Mouse (Mus musculus) limb, embryonic 14.5 days (tissue): ENCODE data around the gene Ankrd44. TPM values are rescaled to one million over a fixed set of nuclear protein-coding genes. Genes with fewer than 3 reads are reported as not detected.
A peak's percentile ranks its signal among the peaks of the same experiment; 100 is the strongest.

Source experiments
- ATAC-seq: fragments of 200-750 bp; cut with Nextera tagmentation; 2 replicates; pipeline ENCODE4 v1.8.0; 2017; ENCODE audit warnings: low read depth, moderate number of reproducible peaks, moderate TSS enrichment; ENCODE audit not compliant: low FRiP score
- DNase-seq: peaks from one replicate; pipeline ENCODE4 v3.0.0-alpha.2; 2015; ENCODE audit warnings: low spot score
- H3K27ac ChIP-seq: fragments of 300-500 bp; sonication (generic); replicated peaks from 2 replicates; pipeline ENCODE4 v1.5.1; 2014; ENCODE audit warnings: low read depth, mild to moderate bottlenecking, low read length, moderate library complexity, mixed read lengths
- H3K27me3 ChIP-seq: fragments of 300-500 bp; sonication (generic); 2 replicates; pipeline ENCODE4 v1.6.1; 2014; ENCODE audit warnings: low read length, mixed read lengths; ENCODE audit not compliant: control insufficient read depth, insufficient read depth
- H3K36me3 ChIP-seq: fragments of 300-500 bp; sonication (generic); 2 replicates; pipeline ENCODE4 v1.6.1; 2014; ENCODE audit warnings: mild to moderate bottlenecking, low read length, moderate library complexity, mixed read lengths; ENCODE audit not compliant: control insufficient read depth, insufficient read depth
- H3K4me1 ChIP-seq: fragments of 300-500 bp; sonication (generic); 2 replicates; pipeline ENCODE4 v1.6.1; 2014; ENCODE audit warnings: antibody characterized with exemption, low read length, mixed read lengths; ENCODE audit not compliant: control insufficient read depth, insufficient read depth
- H3K4me2 ChIP-seq: fragments of 300-500 bp; sonication (generic); replicated peaks from 2 replicates; pipeline ENCODE4 v1.6.1; 2014; ENCODE audit warnings: low read depth, mild to moderate bottlenecking, low read length, moderate library complexity; ENCODE audit not compliant: severe bottlenecking
- H3K4me3 ChIP-seq: fragments of 300-500 bp; sonication (generic); replicated peaks from 2 replicates; pipeline ENCODE4 v1.5.1; 2014; ENCODE audit warnings: low read length
- H3K9ac ChIP-seq: fragments of 300-500 bp; sonication (generic); 2 replicates; pipeline ENCODE4 v1.6.1; 2014; ENCODE audit warnings: mild to moderate bottlenecking, low read depth, low read length, moderate library complexity; ENCODE audit not compliant: severe bottlenecking
- H3K9me3 ChIP-seq: fragments of 300-500 bp; sonication (generic); 2 replicates; pipeline ENCODE4 v1.6.1; 2016; ENCODE audit warnings: low read length; ENCODE audit not compliant: control insufficient read depth
- POLR2A ChIP-seq: fragments of 200-500 bp; IDR thresholded peaks from 2 replicates; pipeline ENCODE4 v1.8.0; 2012; ENCODE audit warnings: inconsistent platforms, mild to moderate bottlenecking, moderate library complexity, borderline replicate concordance; ENCODE audit not compliant: insufficient read depth, insufficient read length; ENCODE audit errors: extremely low read depth
- WGBS: fragments of 180-500 bp; shearing (Covaris S2); extraction: QIAGEN DNeasy Blood & Tissue Kit; methylation state at CpG from one replicate; pipeline ENCODE4 v1.1.7; 2014; 5-methylcytosine and 5-hydroxymethylcytosine counted together
- polyA plus RNA-seq, 2 experiments: library from polyadenylated mRNA; depleted of rRNA in 1 of 2; stranded (reverse) in 1 of 2; unstranded in 1 of 2; fragments of >200 nt; fragmentation: Nextera tagmentation in 1 of 2; extraction: Ambion mirVana in 1 of 2; gene quantifications; 2 replicates each; pipeline versions ENCODE4 v1.2.1 to v1.2.3; 2012 to 2014

The Ankrd44 gene
- polyA plus RNA-seq, 2 experiments: 23.5 to 38.8 TPM

- H3K4me3 ChIP-seq: no peak overlapping the region
- no peak overlapping the region for H3K4me2 ChIP-seq
- ATAC-seq (peak; percentile 34; the same call in 1 of the 2 replicates), DNase-seq (peak; percentile 63)
- no peaks in the 10 kb centered on the region for H3K36me3 ChIP-seq
- no peaks in the 10 kb centered on the region for H3K27me3 ChIP-seq
- 41% methylated on average over 3 of the region's 3 CpGs for WGBS
- no peak overlapping the region for H3K9ac ChIP-seq
- H3K27ac ChIP-seq: peak overlapping the region; percentile 58; the same call in 1 of the 2 replicates
- no peak for TF ChIP-seq POLR2A
- peaks cover 17% of the 10 kb centered on the region for H3K4me1 ChIP-seq
- H3K9me3 ChIP-seq: no peaks in the 10 kb centered on the region
These were observed 38.3 kb downstream of the Ankrd44 start for GRCm38 (mm10) chr1:54887873-54888272.

DNA sequence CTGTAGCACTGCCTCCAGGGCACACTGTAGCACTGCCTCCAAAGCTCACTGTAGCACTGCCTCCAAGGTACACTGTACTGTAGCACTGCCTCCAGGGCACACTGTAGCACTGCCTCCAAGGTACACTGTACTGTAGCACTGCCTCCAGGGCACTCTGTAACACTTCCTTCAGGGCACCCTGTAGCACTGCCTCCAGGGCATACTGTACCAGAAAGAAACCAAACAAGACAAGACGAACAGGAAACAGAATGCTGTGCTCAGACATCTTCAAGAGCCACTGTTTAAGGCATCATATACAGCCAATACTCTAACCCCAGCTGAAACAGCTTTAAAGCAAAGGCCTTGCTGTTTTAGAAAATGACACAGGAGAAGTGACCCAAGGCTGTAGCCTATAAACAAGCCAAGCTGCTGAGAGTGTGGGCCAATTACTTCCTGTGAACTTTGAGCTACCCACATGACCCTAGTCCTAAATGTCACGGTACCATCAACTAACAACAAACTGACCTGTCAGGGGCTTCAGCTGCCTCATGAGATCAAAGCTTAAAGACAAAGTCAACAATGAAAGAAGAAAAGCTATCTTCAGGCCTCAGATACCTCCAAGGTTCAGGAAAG is 43.2 kb downstream of the Ankrd44 start:
- Histone ChIP-seq H3K27me3 (no peaks in the 10 kb centered on the region), H3K9ac (no peak overlapping the region), H3K36me3 (no peaks in the 10 kb centered on the region), H3K4me1 (peaks cover 12% of the 10 kb centered on the region), H3K9me3 (no peaks in the 10 kb centered on the region), H3K4me2 (no peak overlapping the region), H3K27ac (no peak overlapping the region), H3K4me3 (no peak overlapping the region)
- no peak for ATAC-seq
- TF ChIP-seq POLR2A: no peak
- 63% methylated on average over 2 of the region's 2 CpGs for WGBS
- DNase-seq: no peak

DNA sequence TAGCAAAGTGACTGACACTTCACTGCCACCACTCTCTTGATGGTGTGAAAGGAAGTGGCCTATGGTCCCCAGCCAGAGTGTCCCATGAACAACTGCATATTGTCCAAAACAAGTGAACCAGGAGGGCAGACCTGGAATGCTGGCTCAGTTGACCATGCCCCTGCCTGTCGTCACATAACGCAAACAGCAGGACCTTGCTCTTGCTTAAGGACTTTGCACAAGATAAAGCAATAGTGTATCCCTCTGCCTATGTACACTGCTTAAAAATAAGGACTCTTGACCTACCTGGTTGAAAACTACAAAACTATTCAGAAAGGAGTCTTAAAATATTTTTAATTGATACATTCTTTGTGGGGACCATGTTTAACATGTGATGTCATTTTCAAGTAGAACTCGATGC is 44.7 kb downstream of the Ankrd44 start:
- H3K9me3 ChIP-seq: no peaks in the 10 kb centered on the region
- no peak for TF ChIP-seq POLR2A
- H3K27ac ChIP-seq: no peak overlapping the region
- ATAC-seq: no peak
- no peak overlapping the region for H3K4me2 ChIP-seq
- H3K4me1 ChIP-seq: 0 out of 2 replicates have a peak, but pooled peaks cover 12% of the 10 kb centered on the region
- 0 out of 2 replicates have a peak, but pooled peaks cover 3% of the 10 kb centered on the region for H3K36me3 ChIP-seq
- no peak for DNase-seq
- 80% methylated on average over 3 of the region's 3 CpGs for WGBS
- no peak overlapping the region for H3K4me3 ChIP-seq
- H3K9ac ChIP-seq: no peak overlapping the region
- H3K27me3 ChIP-seq: no peaks in the 10 kb centered on the region

GRCm38 (mm10) chr1:54877423-54878073 is 48.6 kb downstream of the Ankrd44 start:
- no peak overlapping the region for H3K27ac ChIP-seq
- no peak for ATAC-seq
- TF ChIP-seq POLR2A: no peak
- no peak overlapping the region for H3K4me2 ChIP-seq
- H3K4me3 ChIP-seq: no peak overlapping the region
- DNase-seq: no peak
- no peak overlapping the region for H3K9ac ChIP-seq
- H3K27me3 ChIP-seq: no peaks in the 10 kb centered on the region
- no peaks in the 10 kb centered on the region for H3K9me3 ChIP-seq
- H3K4me1 ChIP-seq: peaks cover 16% of the 10 kb centered on the region; the same call in 1 of the 2 replicates
- H3K36me3 ChIP-seq: 0 out of 2 replicates have a peak, but pooled peaks cover 3% of the 10 kb centered on the region
- WGBS: 64% methylated on average over 10 of the region's 10 CpGs

DNA sequence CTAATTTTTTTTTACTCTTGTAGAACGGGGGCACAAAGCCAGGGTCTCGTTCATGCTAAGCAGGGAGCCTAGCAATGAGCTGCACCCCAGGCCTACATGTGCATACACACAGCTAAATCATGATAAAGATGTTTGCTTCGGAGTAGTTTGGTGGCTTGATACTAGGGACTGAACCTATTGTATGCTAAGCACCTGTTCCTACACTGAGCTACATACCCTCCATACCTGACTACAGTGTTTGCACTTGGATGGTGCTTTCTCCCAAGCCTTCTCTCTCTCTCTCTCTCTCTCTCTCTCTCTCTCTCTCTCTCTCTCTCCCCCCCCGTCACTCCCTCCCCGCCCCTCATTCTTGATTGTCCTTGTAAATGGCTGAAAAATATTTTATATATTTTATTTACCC is 49.2 kb downstream of the Ankrd44 start:
- 90% methylated on average over 5 of the region's 5 CpGs for WGBS

More for the DNA sequence above, 49.2 kb downstream of the Ankrd44 start:
- Histone ChIP-seq H3K9me3 (no peaks in the 10 kb centered on the region), H3K36me3 (0 out of 2 replicates have a peak, but pooled peaks cover 3% of the 10 kb centered on the region), H3K27ac (no peak overlapping the region), H3K4me3 (no peak overlapping the region), H3K27me3 (no peaks in the 10 kb centered on the region), H3K4me1 (peaks cover 16% of the 10 kb centered on the region; the same call in 1 of the 2 replicates), H3K9ac (no peak overlapping the region), H3K4me2 (no peak overlapping the region)
- no peak for DNase-seq
- TF ChIP-seq POLR2A: no peak
- no peak for ATAC-seq
